Mouse (Mus musculus): ENCODE data around the gene Urb1. TPM values are rescaled to one million over a fixed set of nuclear protein-coding genes. Genes with fewer than 3 reads are reported as not detected.

Urb1 gene
- polyA plus RNA-seq, 1 experiment from 2014 or later: 7.5 TPM

- Histone ChIP-seq H3K4me2 (ENCODE audit: low read length) (no peak overlapping the region), H3K4me3 (ENCODE audit: low read depth, low read length) (no peak overlapping the region), H3K4me1 (ENCODE audit: control insufficient read depth, insufficient read depth, low read length) (peaks cover 21% of the 10 kb centered on the region), H3K36me3 (ENCODE audit: control insufficient read depth, insufficient read depth, low read length) (no peaks in the 10 kb centered on the region), H3K27ac (ENCODE audit: low read length) (no peak overlapping the region), H3K27me3 (ENCODE audit: control insufficient read depth, insufficient read depth, low read depth, low read length) (no peaks in the 10 kb centered on the region), H3K9me3 (replicated peaks; ENCODE audit: control insufficient read depth, low read length, poor library complexity, severe bottlenecking) (no peaks in the 10 kb centered on the region), H3K9ac (ENCODE audit: low read depth, low read length) (no peak overlapping the region)
- ATAC-seq: no peak
- 52% methylated on average over 3 of the region's 3 CpGs for WGBS
These were observed 103.9 kb downstream of the Urb1 start for GRCm38 (mm10) chr16:90706279-90706678.

DNA sequence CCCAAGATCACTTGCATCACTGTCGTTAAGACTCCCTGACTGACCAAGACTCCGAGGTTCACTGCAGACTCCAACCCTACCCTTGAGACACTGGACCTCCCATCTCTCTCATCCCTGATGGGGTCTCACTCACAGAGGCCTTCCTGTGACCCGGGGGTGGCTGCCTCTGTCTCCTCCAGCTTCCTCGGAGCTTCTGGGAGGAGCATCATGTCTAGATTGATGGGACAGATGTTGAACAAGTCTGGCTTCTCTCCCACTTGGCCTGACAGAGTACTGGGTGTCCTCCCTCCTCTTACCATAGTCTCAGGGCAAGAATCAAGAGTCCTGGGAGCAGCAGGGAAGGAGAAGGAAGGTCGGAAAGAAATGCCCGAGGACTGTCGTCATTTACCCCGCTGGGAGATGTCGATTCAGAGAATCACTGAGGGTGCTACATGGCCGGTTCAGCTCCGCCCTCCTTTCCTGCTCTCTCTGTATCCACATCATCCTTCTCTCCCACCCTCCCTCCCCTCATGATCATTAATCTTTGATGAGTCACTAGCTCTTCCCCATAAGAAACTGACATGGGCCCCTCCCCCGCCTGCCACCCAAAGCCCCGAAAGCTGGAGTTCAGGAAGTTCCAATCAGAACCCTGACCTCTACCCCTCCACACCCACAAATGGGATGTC lies 105.9 kb downstream of the Urb1 start:
- no peak for ATAC-seq
- no peak overlapping the region for H3K9ac ChIP-seq (ENCODE audit: low read depth, low read length)
- H3K27me3 ChIP-seq (ENCODE audit: control insufficient read depth, insufficient read depth, low read depth, low read length): no peaks in the 10 kb centered on the region
- 89% methylated on average over 13 of the region's 13 CpGs for WGBS
- H3K27ac ChIP-seq (ENCODE audit: low read length): no peak overlapping the region
- no peaks in the 10 kb centered on the region for H3K9me3 ChIP-seq (replicated peaks; ENCODE audit: control insufficient read depth, low read length, poor library complexity, severe bottlenecking)
- peaks cover 9% of the 10 kb centered on the region for H3K4me1 ChIP-seq (ENCODE audit: control insufficient read depth, insufficient read depth, low read length)
- H3K4me3 ChIP-seq (ENCODE audit: low read depth, low read length): no peak overlapping the region
- no peaks in the 10 kb centered on the region for H3K36me3 ChIP-seq (ENCODE audit: control insufficient read depth, insufficient read depth, low read length)
- no peak overlapping the region for H3K4me2 ChIP-seq (ENCODE audit: low read length)

- 15% methylated on average over 1 of the region's 1 CpGs for WGBS
- H3K27ac ChIP-seq (ENCODE audit: low read length): no peak overlapping the region
- H3K9ac ChIP-seq (ENCODE audit: low read depth, low read length): no peak overlapping the region
- no peaks in the 10 kb centered on the region for H3K36me3 ChIP-seq (ENCODE audit: control insufficient read depth, insufficient read depth, low read length)
- no peak overlapping the region for H3K4me3 ChIP-seq (ENCODE audit: low read depth, low read length)
- no peaks in the 10 kb centered on the region for H3K27me3 ChIP-seq (ENCODE audit: control insufficient read depth, insufficient read depth, low read depth, low read length)
- no peaks in the 10 kb centered on the region for H3K9me3 ChIP-seq (replicated peaks; ENCODE audit: control insufficient read depth, low read length, poor library complexity, severe bottlenecking)
- peaks cover 4% of the 10 kb centered on the region; the same call in 1 of the 2 replicates for H3K4me1 ChIP-seq (ENCODE audit: control insufficient read depth, insufficient read depth, low read length)
- no peak for ATAC-seq
- no peak overlapping the region for H3K4me2 ChIP-seq (ENCODE audit: low read length)
These were observed 106.6 kb downstream of the Urb1 start for GRCm38 (mm10) chr16:90703646-90704045.

- 89% methylated on average over 2 of the region's 2 CpGs for WGBS
- Histone ChIP-seq H3K4me3 (ENCODE audit: low read depth, low read length) (no peak overlapping the region), H3K4me1 (ENCODE audit: control insufficient read depth, insufficient read depth, low read length) (no peaks in the 10 kb centered on the region), H3K36me3 (ENCODE audit: control insufficient read depth, insufficient read depth, low read length) (no peaks in the 10 kb centered on the region), H3K9ac (ENCODE audit: low read depth, low read length) (no peak overlapping the region), H3K9me3 (replicated peaks; ENCODE audit: control insufficient read depth, low read length, poor library complexity, severe bottlenecking) (no peaks in the 10 kb centered on the region), H3K4me2 (ENCODE audit: low read length) (no peak overlapping the region), H3K27ac (ENCODE audit: low read length) (no peak overlapping the region), H3K27me3 (ENCODE audit: control insufficient read depth, insufficient read depth, low read depth, low read length) (no peaks in the 10 kb centered on the region)
- no peak for ATAC-seq
These were observed 108.7 kb downstream of the Urb1 start for GRCm38 (mm10) chr16:90701541-90701940.

Other genes with a start within 250 kb of the Urb1 start
- gene Mis18a, start 83.0 kb downstream of the Urb1 start, polyA plus RNA-seq (2015; fragmentation: Nextera tagmentation; extraction: Ambion mirVana): 26.6 and 28.4 TPM in 2 replicates
- 0.25 and 0.42 TPM in 2 replicates for gene Mrap, start 72.2 kb downstream of the Urb1 start, polyA plus RNA-seq (2015; fragmentation: Nextera tagmentation; extraction: Ambion mirVana)
- gene Eva1c, start 16.3 kb upstream of the Urb1 start, polyA plus RNA-seq (2015; fragmentation: Nextera tagmentation; extraction: Ambion mirVana): 1.8 and 2.8 TPM in 2 replicates
- gene Cfap298, start 124.7 kb upstream of the Urb1 start, polyA plus RNA-seq (2015; fragmentation: Nextera tagmentation; extraction: Ambion mirVana): 60.7 and 64.4 TPM in 2 replicates
- 52.1 and 55.7 TPM in 2 replicates for gene Synj1, start 200.9 kb upstream of the Urb1 start, polyA plus RNA-seq (2015; fragmentation: Nextera tagmentation; extraction: Ambion mirVana)
- 72.3 and 84.0 TPM in 2 replicates for gene Paxbp1, start 234.1 kb upstream of the Urb1 start, polyA plus RNA-seq (2015; fragmentation: Nextera tagmentation; extraction: Ambion mirVana)

Measured in midbrain, embryonic 16.5 days (tissue).